Mouse (Mus musculus) megakaryocyte, embryonic 14.5 days (primary cell): Measurements from ENCODE around the gene Tln2. TPM values are rescaled to one million over a fixed set of nuclear protein-coding genes. Genes with fewer than 3 reads are reported as not detected.

Experiments used
- H3K27me3 ChIP-seq: replicated peaks from 2 replicates; pipeline ENCODE3; 2012; ENCODE audit warnings: inconsistent platforms
- H3K36me3 ChIP-seq: replicated peaks from 2 replicates; pipeline ENCODE3; 2012; ENCODE audit warnings: low read length, inconsistent platforms, mixed read lengths
- H3K4me1 ChIP-seq: 2 replicates; pipeline ENCODE4 v1.6.1; 2012; ENCODE audit warnings: inconsistent platforms
- H3K4me3 ChIP-seq: replicated peaks from 2 replicates; pipeline ENCODE3; 2012; ENCODE audit warnings: moderate library complexity, mild to moderate bottlenecking, inconsistent platforms
- H3K9me3 ChIP-seq: 2 replicates; pipeline ENCODE4 v1.6.1; 2012; ENCODE audit warnings: inconsistent platforms
- FLI1 ChIP-seq: IDR thresholded peaks from 2 replicates; pipeline ENCODE4 v1.6.1; 2012; ENCODE audit warnings: low read length, inconsistent platforms, mixed read lengths
- GATA1 ChIP-seq: IDR thresholded peaks from 3 replicates; pipeline ENCODE4 v1.6.1; 2012; ENCODE audit warnings: mixed read lengths, low read length, inconsistent platforms, borderline replicate concordance
- polyA plus RNA-seq: library from polyadenylated mRNA; stranded (reverse); fragments of >175 nt; gene quantifications from 2 replicates; pipeline ENCODE4 v1.2.3, GENCODE M21; 2012; ENCODE audit warnings: low replicate concordance; ENCODE audit not compliant: insufficient read depth

Gene Tln2
- polyA plus RNA-seq: 0.32 TPM in 1 of 2 replicates, not detected in the other

DNA sequence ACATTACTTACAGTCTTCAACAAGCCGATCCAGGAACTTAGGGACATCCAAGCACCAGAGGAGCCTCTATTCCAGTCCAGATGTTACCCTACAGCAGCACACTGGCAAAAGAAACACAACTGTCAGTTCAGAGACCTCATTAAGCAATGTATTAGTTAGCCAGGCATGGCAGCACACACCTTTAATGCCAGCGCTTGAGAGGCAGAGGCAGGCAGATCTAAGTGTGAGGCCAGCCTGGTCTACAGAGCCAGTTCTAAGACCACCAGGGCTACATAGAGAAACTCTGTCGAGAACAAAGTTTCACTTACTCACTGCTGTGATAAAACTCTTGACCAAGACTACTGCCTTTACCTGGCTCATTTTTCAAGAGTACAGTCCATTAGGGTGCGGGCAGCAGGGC is at the start of gene Tln2:
TSS of gene Tln2 (minus strand) at position 101 of the 400 bp plus-strand sequence.
- H3K4me3 ChIP-seq: no peak within 1 kb of the TSS
- no peaks in the 10 kb centered on the region for H3K36me3 ChIP-seq
- no peaks in the 10 kb centered on the region for H3K27me3 ChIP-seq
- peaks cover 16% of the 10 kb centered on the region for H3K9me3 ChIP-seq
- no peak for TF ChIP-seq FLI1
- no peak for TF ChIP-seq GATA1
- H3K4me1 ChIP-seq: no peaks in the 10 kb centered on the region

DNA sequence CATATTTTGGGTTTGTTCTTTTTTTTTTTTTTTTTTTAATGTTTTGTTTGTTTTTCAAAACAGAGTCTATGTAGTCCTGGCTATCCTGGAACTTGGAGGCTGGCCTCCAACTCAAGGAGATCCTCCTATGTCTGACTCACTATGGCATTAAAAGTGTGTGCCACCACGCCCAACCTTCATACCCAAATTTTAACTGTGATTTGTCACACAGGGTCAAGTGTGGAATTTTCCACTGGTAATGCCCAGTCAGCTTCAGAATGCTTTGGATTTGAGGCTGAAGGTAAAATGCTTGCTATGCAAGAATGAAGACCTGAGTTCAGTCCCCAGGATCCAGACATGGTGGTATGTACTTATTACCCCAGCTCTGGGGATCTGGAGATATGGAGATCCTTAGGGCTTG is 49.7 kb upstream of the Tln2 start:
- Histone ChIP-seq H3K36me3 (no peaks in the 10 kb centered on the region), H3K4me3 (no peak overlapping the region), H3K4me1 (no peaks in the 10 kb centered on the region), H3K27me3 (no peaks in the 10 kb centered on the region), H3K9me3 (peaks cover 4% of the 10 kb centered on the region; the same call in 1 of the 2 replicates)
- TF ChIP-seq FLI1 (no peak), GATA1 (no peak)

DNA sequence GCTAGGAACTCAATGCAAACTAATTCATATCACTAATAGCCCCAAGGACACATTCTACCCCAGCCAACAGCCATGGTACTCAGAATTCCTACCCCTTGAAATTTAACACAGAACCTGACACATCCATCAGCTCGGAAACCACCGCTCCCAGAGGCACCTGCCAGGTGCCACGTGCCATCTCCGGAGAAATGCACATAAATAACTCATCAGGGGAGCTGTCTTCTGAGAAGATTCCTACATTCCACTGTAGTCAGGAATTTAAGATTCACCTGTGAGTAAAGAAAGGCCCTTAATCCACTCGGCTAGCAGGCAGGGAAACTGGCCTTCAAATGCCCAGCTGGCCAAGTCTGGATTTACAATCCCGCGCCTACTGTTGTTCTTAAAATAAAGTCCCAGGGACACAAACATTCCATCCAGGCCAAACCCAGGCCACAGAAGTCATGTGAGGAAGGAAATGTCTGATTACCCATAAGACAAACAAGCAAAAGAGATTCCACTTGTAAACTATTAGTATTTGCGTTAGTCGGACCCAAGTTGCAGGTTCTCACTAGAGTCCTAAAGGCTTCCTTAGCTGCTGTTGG is 48.4 kb upstream of the Tln2 start:
- Histone ChIP-seq H3K27me3 (no peaks in the 10 kb centered on the region), H3K36me3 (no peaks in the 10 kb centered on the region), H3K9me3 (peaks cover 2% of the 10 kb centered on the region; the same call in 1 of the 2 replicates), H3K4me1 (no peaks in the 10 kb centered on the region), H3K4me3 (no peak overlapping the region)
- TF ChIP-seq FLI1 (no peak), GATA1 (no peak)

DNA sequence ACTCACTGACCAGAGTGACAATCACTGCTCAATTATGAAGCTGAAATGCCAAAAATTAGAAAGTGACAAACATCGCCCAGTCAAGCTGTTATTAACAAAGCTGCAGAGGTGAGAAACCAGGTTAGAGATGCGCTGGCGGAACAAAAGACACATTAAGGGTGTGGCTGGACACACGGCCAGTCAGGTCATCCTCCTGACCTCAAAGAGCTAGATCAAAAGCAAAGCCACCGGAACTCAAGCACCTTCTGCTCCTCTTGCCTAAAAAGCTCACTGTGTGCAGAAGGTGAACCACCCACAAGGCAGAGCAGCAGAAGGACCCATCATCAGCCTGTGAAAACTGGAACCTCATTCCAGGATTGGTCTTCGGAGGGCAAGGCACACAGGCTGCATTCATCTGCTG is 47.8 kb upstream of the Tln2 start:
- Histone ChIP-seq H3K4me3 (no peak overlapping the region), H3K9me3 (no peaks in the 10 kb centered on the region), H3K36me3 (no peaks in the 10 kb centered on the region), H3K4me1 (no peaks in the 10 kb centered on the region), H3K27me3 (no peaks in the 10 kb centered on the region)
- TF ChIP-seq GATA1 (no peak), FLI1 (no peak)

DNA sequence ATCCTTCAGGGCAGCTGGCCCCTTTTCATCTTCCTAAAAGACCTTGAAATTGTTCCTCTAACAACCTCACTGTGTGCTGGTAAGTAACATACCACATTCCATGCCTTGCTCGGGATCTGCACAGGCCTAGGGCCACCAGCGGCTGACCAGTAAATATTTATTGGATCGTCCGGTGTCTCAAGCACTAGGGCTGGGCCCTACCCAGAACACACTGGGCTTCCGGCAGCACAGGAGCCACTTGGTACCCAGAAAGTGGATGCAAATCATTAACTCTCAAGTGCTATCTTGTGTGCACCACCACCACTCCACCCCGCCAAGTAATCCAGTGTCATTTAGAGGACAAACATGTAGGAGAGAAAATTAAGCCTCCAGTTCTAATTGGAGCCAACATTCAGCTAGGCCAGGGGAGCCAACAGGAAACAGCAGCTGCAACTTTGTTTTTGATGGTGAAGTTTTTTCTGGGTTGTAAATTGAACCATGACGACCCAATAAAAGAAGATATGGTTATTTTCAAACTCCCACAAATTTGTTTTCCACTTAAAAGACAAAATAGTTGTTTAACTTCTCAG is 46.4 kb upstream of the Tln2 start:
- no peaks in the 10 kb centered on the region for H3K27me3 ChIP-seq
- H3K9me3 ChIP-seq: no peaks in the 10 kb centered on the region
- TF ChIP-seq GATA1: no peak
- TF ChIP-seq FLI1: no peak
- H3K4me3 ChIP-seq: no peak overlapping the region
- no peaks in the 10 kb centered on the region for H3K36me3 ChIP-seq
- H3K4me1 ChIP-seq: no peaks in the 10 kb centered on the region

DNA sequence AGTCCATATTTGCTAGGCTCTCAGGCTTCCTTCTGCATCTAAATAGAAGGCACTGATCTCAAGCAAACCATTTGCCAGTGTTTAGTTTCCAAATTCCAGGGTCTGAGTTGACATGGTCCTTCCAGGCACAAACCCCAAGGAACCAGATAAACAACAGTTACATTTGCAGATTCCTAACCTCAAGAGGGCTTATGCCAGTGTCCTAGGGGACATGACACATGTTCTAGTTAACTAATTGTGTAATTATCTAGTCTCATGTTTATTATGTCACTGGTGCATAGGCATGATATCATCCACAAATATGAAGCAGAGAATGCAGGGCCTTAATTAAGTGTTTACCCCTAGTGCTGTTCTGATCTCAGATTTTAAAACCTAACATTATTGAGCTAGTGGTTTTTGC is 45.4 kb upstream of the Tln2 start:
- no peak overlapping the region for H3K4me3 ChIP-seq
- no peak for TF ChIP-seq GATA1
- no peak for TF ChIP-seq FLI1
- H3K27me3 ChIP-seq: no peaks in the 10 kb centered on the region
- H3K36me3 ChIP-seq: no peaks in the 10 kb centered on the region
- H3K9me3 ChIP-seq: no peaks in the 10 kb centered on the region
- H3K4me1 ChIP-seq: no peaks in the 10 kb centered on the region

DNA sequence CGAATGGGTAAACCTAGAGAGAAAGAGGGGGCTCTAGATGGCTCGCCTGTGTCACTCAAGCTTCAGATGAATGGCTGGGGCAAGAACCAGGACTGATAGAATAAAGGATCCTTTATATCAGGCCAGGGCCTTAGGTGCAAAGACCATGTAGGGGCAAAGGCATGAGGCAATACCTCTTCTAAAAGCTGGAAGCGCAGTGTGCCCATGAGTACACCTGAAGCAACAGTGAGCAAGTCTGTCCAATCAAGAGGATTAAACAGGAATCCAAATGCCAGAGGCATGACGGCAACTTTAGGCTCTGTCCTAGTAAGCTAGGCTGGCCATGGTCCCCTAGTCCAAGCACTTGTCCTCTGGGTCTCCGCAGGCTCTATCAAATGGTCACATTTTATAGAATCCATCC is 42.8 kb upstream of the Tln2 start:
- TF ChIP-seq GATA1: no peak

DNA sequence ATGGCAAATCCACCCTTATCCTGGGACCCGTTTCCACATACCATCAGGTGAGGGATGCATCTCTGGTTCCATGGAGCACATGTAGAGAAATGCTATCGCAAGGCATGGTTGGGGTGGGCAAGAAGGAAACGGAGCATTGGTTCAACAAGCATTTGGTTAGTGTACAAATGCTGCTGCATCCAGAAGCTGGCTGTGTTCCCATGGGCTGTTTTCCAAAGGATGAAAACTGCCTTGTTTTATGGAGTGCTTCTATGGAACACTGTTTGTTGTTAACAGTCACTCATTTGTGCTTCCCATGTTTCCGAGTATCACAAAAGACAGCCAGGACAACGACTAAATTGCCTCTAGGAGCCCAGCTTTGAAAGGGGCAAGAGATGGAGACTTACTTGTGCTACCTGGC is 35.7 kb upstream of the Tln2 start:
- Histone ChIP-seq H3K27me3 (no peaks in the 10 kb centered on the region), H3K4me3 (no peak overlapping the region), H3K9me3 (peaks cover 12% of the 10 kb centered on the region), H3K36me3 (no peaks in the 10 kb centered on the region), H3K4me1 (no peaks in the 10 kb centered on the region)
- no peak for TF ChIP-seq FLI1
- no peak for TF ChIP-seq GATA1

More for the DNA sequence above, 42.8 kb upstream of the Tln2 start:
- Histone ChIP-seq H3K4me3 (no peak overlapping the region), H3K36me3 (no peaks in the 10 kb centered on the region), H3K9me3 (peaks cover 3% of the 10 kb centered on the region; the same call in 1 of the 2 replicates), H3K4me1 (no peaks in the 10 kb centered on the region), H3K27me3 (no peaks in the 10 kb centered on the region)

DNA sequence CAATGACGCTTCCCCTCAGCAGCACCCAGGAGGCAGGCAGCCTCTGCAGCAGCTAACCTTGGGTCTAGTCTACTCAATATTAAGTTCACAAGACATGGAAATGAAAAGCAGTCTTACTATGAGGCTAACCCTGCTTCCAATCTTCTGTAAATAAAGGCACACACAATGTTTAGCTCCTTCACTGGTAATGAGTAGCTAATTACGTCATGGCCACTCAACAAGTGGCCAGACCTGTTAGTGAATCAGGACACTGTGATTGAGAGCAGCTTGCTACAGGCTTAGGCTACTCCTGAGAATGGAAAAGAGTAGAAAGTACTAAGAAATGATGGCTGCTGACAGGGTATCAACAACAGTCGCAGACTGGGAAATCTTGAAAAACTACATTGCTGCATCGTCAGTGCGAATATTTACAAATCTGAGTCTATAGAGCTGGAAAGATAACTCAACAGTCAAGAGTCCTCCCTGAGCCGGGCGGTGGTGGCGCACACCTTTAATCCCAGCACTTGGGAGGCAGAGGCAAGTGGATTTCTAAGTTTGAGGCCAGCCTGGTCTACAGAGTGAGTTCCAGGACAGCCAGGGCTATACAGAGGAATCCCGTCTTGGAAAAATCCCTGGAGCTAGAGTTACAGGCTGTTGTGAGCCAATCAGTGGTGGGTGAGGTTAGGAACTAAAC is 34.1 kb upstream of the Tln2 start:
- no peaks in the 10 kb centered on the region for H3K4me1 ChIP-seq
- TF ChIP-seq GATA1 (no peak), FLI1 (no peak)
- no peaks in the 10 kb centered on the region for H3K27me3 ChIP-seq
- H3K36me3 ChIP-seq: no peaks in the 10 kb centered on the region
- H3K4me3 ChIP-seq: no peak overlapping the region
- H3K9me3 ChIP-seq: peaks cover 12% of the 10 kb centered on the region

DNA sequence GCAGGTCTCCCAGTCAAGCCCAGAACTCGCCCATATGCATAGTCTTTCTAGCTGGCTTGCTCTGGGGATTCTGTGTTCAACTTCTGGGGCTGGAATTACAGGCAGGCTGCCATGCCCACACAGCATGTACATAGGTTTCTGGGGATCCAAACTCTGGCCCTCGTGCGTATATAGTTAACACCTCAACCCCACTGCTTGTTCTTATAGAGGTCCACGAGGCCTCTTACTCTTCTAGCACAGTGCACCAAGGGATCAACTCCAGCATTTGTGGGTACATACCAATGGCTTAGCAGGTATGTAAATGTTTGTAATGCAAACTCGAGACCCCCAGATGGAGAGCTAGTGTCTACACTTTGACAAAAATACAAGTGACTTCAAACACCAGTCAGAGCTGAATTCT is 33.2 kb upstream of the Tln2 start:
- Histone ChIP-seq H3K9me3 (peaks cover 12% of the 10 kb centered on the region), H3K36me3 (no peaks in the 10 kb centered on the region), H3K4me1 (no peaks in the 10 kb centered on the region), H3K4me3 (no peak overlapping the region), H3K27me3 (no peaks in the 10 kb centered on the region)
- TF ChIP-seq GATA1: no peak
- no peak for TF ChIP-seq FLI1

DNA sequence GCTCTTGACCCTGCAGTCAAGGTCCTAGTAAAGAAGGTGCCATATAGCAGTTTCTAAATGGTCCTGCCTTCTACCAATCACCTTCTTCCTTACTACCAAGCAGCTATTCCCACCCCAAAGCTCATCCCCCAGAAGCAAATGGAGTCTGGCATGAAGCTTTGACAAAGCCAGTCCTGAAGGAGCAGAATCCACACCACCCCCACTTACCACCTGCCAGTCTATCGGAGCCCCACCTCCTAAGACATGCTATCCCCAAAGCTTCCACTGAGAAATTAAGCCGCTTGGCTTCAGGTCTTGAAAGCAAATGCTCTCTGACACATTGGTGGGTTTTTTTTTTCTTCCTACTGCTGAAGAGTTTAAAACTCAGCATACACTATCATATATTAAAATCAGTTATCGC is 27.6 kb upstream of the Tln2 start:
- H3K4me1 ChIP-seq: no peaks in the 10 kb centered on the region
- H3K36me3 ChIP-seq: no peaks in the 10 kb centered on the region
- H3K4me3 ChIP-seq: no peak overlapping the region
- TF ChIP-seq FLI1: no peak
- H3K27me3 ChIP-seq: no peaks in the 10 kb centered on the region
- peaks cover 3% of the 10 kb centered on the region; the same call in 1 of the 2 replicates for H3K9me3 ChIP-seq
